Mouse (Mus musculus) kidney, postnatal 0 days (tissue): ENCODE measurements around the gene Rpl19. TPM values are rescaled to one million over a fixed set of nuclear protein-coding genes. Genes with fewer than 3 reads are reported as not detected.

Source experiments
- ATAC-seq: fragments of 200-750 bp; cut with Nextera tagmentation; replicated peaks from 2 replicates; pipeline ENCODE4 v1.8.0; 2017; ENCODE audit warnings: low read depth, moderate number of reproducible peaks, moderate TSS enrichment, moderate library complexity; ENCODE audit not compliant: low FRiP score
- DNase-seq: peaks from one replicate; pipeline ENCODE4 v3.0.0-alpha.2; 2016; ENCODE audit warnings: low spot score
- H3K27ac ChIP-seq: fragments of 300-500 bp; sonication (generic); 2 replicates; pipeline ENCODE4 v1.5.1; 2014; ENCODE audit warnings: mild to moderate bottlenecking
- H3K27me3 ChIP-seq: fragments of 300-500 bp; sonication (generic); 2 replicates; pipeline ENCODE4 v1.6.1; 2014; ENCODE audit warnings: low read length, mixed read lengths; ENCODE audit not compliant: insufficient read depth
- H3K36me3 ChIP-seq: fragments of 300-500 bp; sonication (generic); 2 replicates; pipeline ENCODE4 v1.6.1; 2014; ENCODE audit warnings: low read length, mixed read lengths; ENCODE audit not compliant: insufficient read depth
- H3K4me1 ChIP-seq: fragments of 300-500 bp; sonication (generic); replicated peaks from 2 replicates; pipeline ENCODE4 v1.6.1; 2014; ENCODE audit warnings: antibody characterized with exemption, low read length, mixed read lengths; ENCODE audit not compliant: insufficient read depth
- H3K4me2 ChIP-seq: fragments of 300-500 bp; sonication (generic); 2 replicates; pipeline ENCODE4 v1.6.1; 2014; ENCODE audit warnings: mild to moderate bottlenecking, low read length, moderate library complexity, mixed read lengths
- H3K4me3 ChIP-seq: fragments of 300-500 bp; sonication (generic); replicated peaks from 2 replicates; pipeline ENCODE4 v1.5.1; 2014; ENCODE audit warnings: low read depth, low read length
- H3K9ac ChIP-seq: fragments of 300-500 bp; sonication (generic); 2 replicates; pipeline ENCODE4 v1.6.1; 2014; ENCODE audit warnings: low read depth, low read length
- H3K9me3 ChIP-seq: fragments of 300-500 bp; sonication (generic); replicated peaks from 2 replicates; pipeline ENCODE4 v1.6.1; 2016; ENCODE audit warnings: low read length, inconsistent platforms, mixed read lengths
- CTCF ChIP-seq: IDR thresholded peaks from 2 replicates; pipeline ENCODE4 v1.5.1; 2016; ENCODE audit warnings: antibody characterized with exemption, low read depth, mild to moderate bottlenecking, moderate library complexity
- WGBS: fragments of 180-500 bp; shearing (Covaris S2); extraction: QIAGEN DNeasy Blood & Tissue Kit; methylation state at CpG from one replicate; pipeline ENCODE4 v1.1.7; 2014; 5-methylcytosine and 5-hydroxymethylcytosine counted together
- polyA plus RNA-seq: library from polyadenylated mRNA; unstranded; fragments of >200 nt; fragmentation: Nextera tagmentation; extraction: Ambion mirVana; gene quantifications from 2 replicates; pipeline ENCODE4 v1.2.1, GENCODE M21; 2015

The Rpl19 gene
- polyA plus RNA-seq: 1,072 and 1,182 TPM in 2 replicates

- peak; percentile 96 for DNase-seq
- Histone ChIP-seq H3K9ac (peak within 1 kb of the TSS; percentile 97), H3K36me3 (peaks cover 25% of the 10 kb centered on the region), H3K4me3 (peak within 1 kb of the TSS; percentile 88), H3K4me2 (peak within 1 kb of the TSS; percentile 92), H3K9me3 (no peaks in the 10 kb centered on the region), H3K27ac (peak within 1 kb of the TSS; percentile 92), H3K4me1 (peaks cover 6% of the 10 kb centered on the region), H3K27me3 (no peaks in the 10 kb centered on the region)
- peak; percentile 66 for ATAC-seq
- under 1% methylated on average over 63 of the region's 69 CpGs for WGBS
- no peak for TF ChIP-seq CTCF
Measured at GRCm38 (mm10) chr11:98026570-98027296, at the start of gene Rpl19. TSS of gene Rpl19 (plus strand) at chr11:98026710.

- Histone ChIP-seq H3K27me3 (no peaks in the 10 kb centered on the region), H3K9me3 (no peaks in the 10 kb centered on the region), H3K27ac (no peak overlapping the region), H3K4me2 (no peak overlapping the region), H3K4me3 (no peak overlapping the region), H3K36me3 (no peaks in the 10 kb centered on the region), H3K4me1 (no peaks in the 10 kb centered on the region; the same call in 1 of the 2 replicates), H3K9ac (no peak overlapping the region)
- WGBS: 71% methylated on average over 5 of the region's 5 CpGs
- no peak for DNase-seq
- ATAC-seq: no peak
- no peak for TF ChIP-seq CTCF
Measured at GRCm38 (mm10) chr11:97977797-97978196, 48.7 kb upstream of the Rpl19 start.

GRCm38 (mm10) chr11:97978392-97978791 lies 48.1 kb upstream of the Rpl19 start:
- Histone ChIP-seq H3K4me2 (no peak overlapping the region), H3K4me3 (no peak overlapping the region), H3K27ac (no peak overlapping the region), H3K36me3 (no peaks in the 10 kb centered on the region), H3K4me1 (no peaks in the 10 kb centered on the region; the same call in 1 of the 2 replicates), H3K9me3 (no peaks in the 10 kb centered on the region), H3K9ac (no peak overlapping the region), H3K27me3 (no peaks in the 10 kb centered on the region)
- TF ChIP-seq CTCF: no peak
- DNase-seq (no peak), ATAC-seq (no peak)
- 84% methylated on average over 13 of the region's 13 CpGs for WGBS

GRCm38 (mm10) chr11:97979824-97980495 lies 46.5 kb upstream of the Rpl19 start:
- H3K4me2 ChIP-seq: no peak overlapping the region
- no peak overlapping the region for H3K27ac ChIP-seq
- H3K9ac ChIP-seq: no peak overlapping the region
- H3K9me3 ChIP-seq: no peaks in the 10 kb centered on the region
- no peaks in the 10 kb centered on the region for H3K36me3 ChIP-seq
- H3K27me3 ChIP-seq: no peaks in the 10 kb centered on the region
- DNase-seq (no peak), ATAC-seq (no peak)
- TF ChIP-seq CTCF: no peak
- 77% methylated on average over 10 of the region's 10 CpGs for WGBS
- no peaks in the 10 kb centered on the region; the same call in 1 of the 2 replicates for H3K4me1 ChIP-seq
- no peak overlapping the region for H3K4me3 ChIP-seq

GRCm38 (mm10) chr11:97980531-97980966 lies 46.0 kb upstream of the Rpl19 start:
- no peaks in the 10 kb centered on the region for H3K27me3 ChIP-seq
- H3K36me3 ChIP-seq: no peaks in the 10 kb centered on the region
- H3K27ac ChIP-seq: no peak overlapping the region
- H3K4me2 ChIP-seq: no peak overlapping the region
- no peak for DNase-seq
- H3K9ac ChIP-seq: no peak overlapping the region
- no peak overlapping the region for H3K4me3 ChIP-seq
- no peak for ATAC-seq
- H3K9me3 ChIP-seq: no peaks in the 10 kb centered on the region
- WGBS: 65% methylated on average over 9 of the region's 9 CpGs
- H3K4me1 ChIP-seq: no peaks in the 10 kb centered on the region; the same call in 1 of the 2 replicates
- no peak for TF ChIP-seq CTCF

- Histone ChIP-seq H3K4me1 (peaks cover 4% of the 10 kb centered on the region; the same call in 1 of the 2 replicates), H3K9ac (no peak overlapping the region), H3K9me3 (no peaks in the 10 kb centered on the region), H3K36me3 (no peaks in the 10 kb centered on the region), H3K4me2 (no peak overlapping the region), H3K27ac (no peak overlapping the region), H3K4me3 (no peak overlapping the region), H3K27me3 (0 out of 2 replicates have a peak, but pooled peaks cover 4% of the 10 kb centered on the region)
- DNase-seq (no peak), ATAC-seq (no peak)
- TF ChIP-seq CTCF: no peak
- 77% methylated on average over 9 of the region's 9 CpGs for WGBS
Measured at GRCm38 (mm10) chr11:97982721-97983120, 43.8 kb upstream of the Rpl19 start.
